Mouse (Mus musculus) brain, embryonic 14.5 days (tissue): ENCODE data around the gene Reep1. TPM values are rescaled to one million over a fixed set of nuclear protein-coding genes. Genes with fewer than 3 reads are reported as not detected.
A peak's percentile ranks its signal among the peaks of the same experiment; 100 is the strongest.
"Not testable (repeated sequence)": the region's sequence is repeated elsewhere in the genome, so short reads cannot be mapped to it uniquely, and the experiment has no call there.

Experiments used
- DNase-seq: peaks from one replicate; pipeline ENCODE4 v3.0.0-alpha.2; 2011; ENCODE audit warnings: low read depth
- CTCF ChIP-seq: fragments of 200-500 bp; IDR thresholded peaks from 2 replicates; pipeline ENCODE4 v1.5.1; 2012; ENCODE audit warnings: inconsistent platforms, mild to moderate bottlenecking, moderate library complexity, borderline replicate concordance; ENCODE audit not compliant: insufficient read depth, insufficient read length; ENCODE audit errors: extremely low read depth
- POLR2A ChIP-seq: fragments of 200-500 bp; IDR thresholded peaks from 2 replicates; pipeline ENCODE4 v1.6.1; 2012; ENCODE audit warnings: mild to moderate bottlenecking, inconsistent platforms, borderline replicate concordance; ENCODE audit not compliant: poor library complexity, insufficient read depth, insufficient read length, severe bottlenecking; ENCODE audit errors: extremely low read depth
- polyA plus RNA-seq: library from polyadenylated mRNA; depleted of rRNA; stranded (reverse); fragments of >200 nt; gene quantifications from 2 replicates; pipeline ENCODE4 v1.2.3, GENCODE M21; 2012; rRNA removed

Gene Reep1
- polyA plus RNA-seq, 1 experiment: 236 TPM

- no peak for DNase-seq
- TF ChIP-seq CTCF (no peak), POLR2A (no peak)
These were observed 119.5 kb downstream of the Reep1 start, which contains the start of gene Mrpl35 for GRCm38 (mm10) chr6:71826869-71827268. Gene Mrpl35 (minus strand): TSS chr6:71826969.

- TF ChIP-seq POLR2A: no peak
- TF ChIP-seq CTCF: no peak
- no peak for DNase-seq
These were observed 122.4 kb downstream of the Reep1 start for GRCm38 (mm10) chr6:71829768-71830167.

DNA sequence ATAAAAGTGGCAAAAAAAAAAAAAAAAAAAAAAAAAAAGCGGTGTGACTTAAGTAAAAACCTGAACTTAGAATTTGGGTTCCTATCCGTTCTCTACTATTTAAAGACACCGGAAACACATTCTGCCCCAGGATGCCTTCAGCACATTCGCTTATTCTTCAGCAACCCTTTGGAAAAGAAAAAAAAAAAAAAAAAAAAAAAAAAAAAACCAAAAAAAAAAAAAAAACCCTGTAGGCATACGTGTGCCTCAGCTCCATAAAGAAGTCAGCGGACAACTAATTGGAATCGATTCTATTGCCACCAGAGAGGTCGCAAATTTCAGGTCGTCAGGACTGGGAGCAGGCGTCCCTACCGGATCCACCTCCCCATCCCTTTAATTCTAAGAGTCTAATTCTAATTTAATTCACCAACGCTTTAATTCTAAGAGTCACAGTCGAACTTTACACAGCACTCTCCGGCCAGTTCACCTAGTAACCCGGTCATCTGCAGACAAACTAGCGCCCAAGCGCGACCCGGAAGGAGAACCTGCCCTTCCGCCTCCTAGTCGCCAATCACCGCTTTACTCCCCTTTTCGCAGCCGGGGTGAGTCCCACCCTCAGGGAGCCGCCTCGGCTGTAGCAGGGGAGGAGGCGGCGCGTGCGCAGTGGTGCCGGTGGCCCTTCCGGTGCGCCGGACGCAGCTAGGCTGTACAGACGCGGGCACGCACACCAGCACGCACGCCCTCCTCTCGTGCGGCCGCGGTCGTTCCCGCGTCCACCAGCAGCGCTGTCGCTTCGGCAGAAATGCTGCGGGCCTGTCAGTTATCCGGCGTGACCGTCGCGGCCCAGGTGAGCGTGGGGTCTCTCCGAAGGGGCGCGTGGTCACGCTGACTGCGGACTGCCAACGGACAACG lies 123.6 kb downstream of the Reep1 start, which contains the start of gene Immt:
Immt (plus strand) TSS at position 642 of the 891 bp plus-strand sequence.
- TF ChIP-seq POLR2A (peak; percentile 94), CTCF (no peak)

DNA sequence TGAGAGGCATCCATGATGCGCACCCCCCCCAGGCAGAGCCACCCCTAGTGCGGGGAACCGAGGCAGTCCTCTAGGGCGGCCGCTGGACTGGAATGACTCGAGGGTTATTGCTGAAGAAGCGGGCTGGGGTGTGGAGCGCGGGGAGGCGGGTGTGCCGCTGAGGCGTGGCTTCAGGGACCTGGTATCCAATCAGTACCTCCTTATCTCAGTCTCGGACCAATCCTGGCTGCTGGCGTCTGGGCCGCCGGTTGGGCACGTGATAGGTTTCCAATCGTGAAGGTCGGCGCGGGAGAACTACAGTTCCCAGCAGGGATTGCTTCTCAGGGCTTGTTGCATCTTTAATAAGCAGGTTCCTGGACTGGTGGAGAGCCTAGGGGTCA lies 124.2 kb downstream of the Reep1 start:
- TF ChIP-seq CTCF (no peak), POLR2A (no peak; the same call in 1 of the 2 replicates)
- peak; percentile 99 for DNase-seq

More for the DNA sequence above, 123.6 kb downstream of the Reep1 start, which contains the start of gene Immt:
- DNase-seq: peak; percentile 99

- DNase-seq: no peak
- TF ChIP-seq POLR2A (no peak), CTCF (no peak)
These were observed 129.4 kb downstream of the Reep1 start for GRCm38 (mm10) chr6:71836811-71837210.

GRCm38 (mm10) chr6:71839815-71840214 lies 132.5 kb downstream of the Reep1 start:
- no peak for DNase-seq
- TF ChIP-seq CTCF (no peak), POLR2A (no peak)

- no peak for DNase-seq
- TF ChIP-seq POLR2A: no peak
- no peak for TF ChIP-seq CTCF
These were observed 133.4 kb downstream of the Reep1 start for GRCm38 (mm10) chr6:71840597-71841290.

DNA sequence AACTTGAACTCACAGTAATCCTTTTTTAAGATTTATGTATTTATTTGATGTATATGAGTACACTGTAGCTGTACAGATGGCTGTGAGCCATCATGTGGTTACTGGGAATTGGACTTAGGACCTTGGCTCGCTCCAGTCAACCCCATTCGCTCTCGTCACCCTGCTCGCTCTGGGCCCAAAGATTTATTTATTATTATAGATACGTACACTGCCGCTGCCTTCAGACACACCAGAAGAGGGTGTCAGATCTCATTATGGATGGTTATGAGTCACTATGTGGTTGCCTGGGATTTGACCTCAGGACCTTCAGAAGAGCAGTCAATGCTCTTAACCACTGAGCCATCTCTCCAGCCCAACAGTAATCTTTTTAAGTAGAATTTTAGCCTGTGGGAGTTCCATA lies 139.5 kb downstream of the Reep1 start:
- DNase-seq: not testable (repeated sequence)

Other genes starting within 250 kb of the Reep1 start
- gene Rnf103, start 213.7 kb upstream of the Reep1 start, polyA plus RNA-seq: 23.5 and 25.1 TPM in 2 replicates
- gene Chmp3, start 163.8 kb upstream of the Reep1 start, polyA plus RNA-seq: 51.0 and 51.6 TPM in 2 replicates
- gene Kdm3a, start 74.6 kb upstream of the Reep1 start, polyA plus RNA-seq: 65.1 and 66.4 TPM in 2 replicates
- 11.9 and 13.2 TPM in 2 replicates for gene Mrpl35, start 119.4 kb downstream of the Reep1 start, polyA plus RNA-seq
- gene Immt, start 123.8 kb downstream of the Reep1 start, polyA plus RNA-seq: 54.7 and 81.2 TPM in 2 replicates
- gene Ptcd3, start 201.2 kb downstream of the Reep1 start, polyA plus RNA-seq: 48.0 and 57.4 TPM in 2 replicates
- 15.0 and 20.4 TPM in 2 replicates for gene Polr1a, start 201.5 kb downstream of the Reep1 start, polyA plus RNA-seq